Mouse (Mus musculus): ENCODE data around the gene Dlg4. TPM values are rescaled to one million over a fixed set of nuclear protein-coding genes. Genes with fewer than 3 reads are reported as not detected.

The Dlg4 gene
- total RNA-seq (2023; ENCODE audit: inconsistent age), result 3.5 to 5.4 TPM (median 4.2 TPM) in 4 replicates

DNA sequence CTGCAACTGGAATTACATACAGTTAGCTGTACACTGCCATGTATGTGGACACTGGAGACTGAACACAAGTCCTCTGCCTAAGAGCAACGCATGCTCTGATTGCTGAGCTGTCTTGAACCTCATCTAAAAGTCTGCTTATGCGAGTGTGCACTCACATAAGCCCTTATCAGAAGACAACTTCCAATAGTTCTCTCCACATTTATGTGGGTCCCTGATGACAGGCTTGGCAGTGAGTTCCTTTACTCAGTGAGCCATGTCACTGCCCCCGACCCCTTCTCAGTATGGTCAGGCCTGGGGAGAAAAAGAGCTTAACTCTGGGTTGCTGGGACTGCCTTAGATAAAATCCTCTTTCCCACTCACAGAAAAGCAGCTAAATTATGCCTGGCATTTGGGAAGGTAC, at the start of gene Dlg4:
TSS of gene Dlg4 (plus strand) at position 274 of the 400 bp plus-strand sequence.

DNA sequence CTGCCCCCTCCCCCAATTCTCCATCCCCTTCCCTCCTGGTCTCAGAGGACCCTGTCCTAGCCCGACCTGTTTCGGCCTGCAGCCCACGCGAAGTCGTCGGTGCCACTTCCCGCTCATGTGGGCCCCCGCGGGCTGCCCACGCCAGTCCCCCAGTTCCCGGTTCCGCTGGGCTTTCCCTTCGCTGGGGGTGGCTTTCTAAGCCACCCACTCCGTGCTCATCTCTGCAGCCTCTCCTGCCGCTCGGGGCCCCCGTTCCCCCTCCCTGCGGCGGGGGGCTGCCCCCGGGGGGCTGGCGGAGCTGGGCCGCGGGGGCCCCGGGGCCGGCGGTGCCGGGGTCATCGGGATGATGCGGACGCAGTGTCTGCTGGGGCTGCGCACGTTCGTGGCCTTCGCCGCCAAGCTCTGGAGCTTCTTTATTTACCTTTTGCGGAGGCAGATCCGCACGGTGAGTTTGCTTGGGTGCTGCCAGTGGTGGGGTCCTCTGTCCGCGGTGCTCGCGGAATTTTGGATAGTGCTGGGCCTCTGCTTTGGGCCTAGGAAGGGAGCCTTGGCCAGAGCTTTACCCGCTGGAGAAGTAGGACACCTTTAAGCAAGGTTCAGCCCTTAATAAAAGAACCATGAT, 35.5 kb upstream of the Dlg4 start, which contains the start of gene Ctdnep1:
TSS of gene Ctdnep1 (plus strand) at position 16 of the 622 bp plus-strand sequence.

DNA sequence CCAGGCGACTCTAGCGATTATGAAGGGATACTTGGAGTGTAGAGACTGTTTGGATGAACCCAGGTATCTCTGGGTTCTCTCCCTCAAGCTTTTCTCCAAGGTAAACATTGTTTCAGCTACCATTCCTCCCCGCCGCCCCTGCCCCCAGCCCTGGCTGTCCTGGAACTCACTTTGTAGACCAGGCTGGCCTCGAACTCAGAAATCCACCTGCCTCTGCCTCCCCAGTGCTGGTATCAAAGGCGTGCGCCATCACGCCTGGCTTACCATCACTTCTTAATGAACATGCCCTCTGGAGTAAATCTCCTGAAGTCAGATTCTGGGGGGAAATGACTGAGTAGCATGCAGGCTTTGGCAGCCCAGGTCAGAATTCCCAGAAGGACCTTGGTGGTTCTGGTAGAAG, 34.5 kb upstream of the Dlg4 start, which contains the start of gene Elp5:
TSS of gene Elp5 (minus strand) at position 293 of the 400 bp plus-strand sequence.

DNA sequence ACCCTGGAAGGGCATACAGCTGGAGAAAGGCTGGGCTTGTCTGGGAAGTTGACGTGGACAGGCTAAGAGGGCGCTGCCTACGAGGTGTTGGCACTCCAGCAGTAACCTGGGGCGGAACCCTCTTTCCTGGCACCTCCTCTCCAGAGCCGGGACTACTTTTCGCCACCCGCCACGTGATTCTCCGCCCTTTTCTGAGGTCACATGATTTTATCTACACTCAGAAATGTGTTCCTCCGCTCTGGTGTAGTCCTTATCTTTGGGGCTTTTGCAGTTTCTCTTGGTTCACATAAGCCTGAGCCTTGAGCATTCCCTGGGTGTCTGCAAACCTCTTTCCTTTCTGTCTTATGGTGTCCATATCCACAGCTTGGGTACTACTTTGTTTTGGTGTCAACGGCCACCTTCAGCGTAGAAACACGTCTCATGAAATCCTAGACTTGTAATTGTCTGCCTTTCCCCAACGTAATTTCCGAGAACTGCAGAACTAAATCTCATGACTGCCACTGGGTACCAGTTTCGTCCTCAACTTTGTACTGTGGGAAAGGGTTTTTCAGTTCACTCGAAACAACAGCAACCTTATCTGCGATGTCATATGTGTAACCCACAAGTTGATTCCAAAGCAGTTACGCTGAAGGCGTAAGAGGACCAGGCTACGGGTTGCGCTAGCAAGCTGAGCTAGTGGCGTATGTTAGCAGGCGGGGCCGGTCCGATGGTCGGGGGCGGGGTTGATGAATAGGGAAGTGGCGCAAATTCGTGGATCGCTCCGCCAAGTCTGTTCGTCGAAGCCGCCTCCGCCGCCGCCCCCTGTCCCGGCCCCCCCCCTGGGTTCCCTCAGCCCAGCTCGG, 25.7 kb upstream of the Dlg4 start, which contains the start of gene Gabarap:
TSS of gene Gabarap (plus strand) at position 294 of the 842 bp plus-strand sequence.

DNA sequence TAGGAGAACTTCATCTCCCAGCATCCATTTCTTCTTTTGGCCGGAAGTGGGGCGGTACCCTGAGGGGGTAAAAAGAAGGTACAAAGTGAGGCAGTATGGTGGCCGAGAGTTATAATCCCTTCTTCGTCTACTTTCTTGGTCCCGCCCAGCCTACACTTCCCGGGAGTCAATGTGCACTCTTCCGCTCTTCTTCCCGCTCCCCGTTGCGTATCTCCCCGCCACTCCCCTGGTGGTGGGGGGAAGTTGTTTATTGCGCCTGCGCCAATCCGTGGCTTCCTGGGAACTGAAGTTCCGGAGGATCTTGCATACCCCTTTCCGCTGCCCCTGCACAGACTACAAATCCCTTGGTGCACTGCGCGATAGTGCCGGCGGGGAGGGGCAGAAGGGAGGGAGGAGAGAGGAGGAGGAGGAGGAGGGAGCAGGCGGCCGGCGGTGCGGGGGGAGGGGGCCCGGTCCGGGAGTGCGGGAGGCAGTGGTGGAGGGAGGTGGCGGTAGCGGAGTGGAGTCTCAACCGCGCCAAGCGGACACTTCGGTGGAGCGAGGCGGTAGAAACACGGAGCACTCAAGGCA, 21.3 kb upstream of the Dlg4 start, which contains the start of gene Phf23:
TSS of gene Phf23 (plus strand) at position 387 of the 570 bp plus-strand sequence.

DNA sequence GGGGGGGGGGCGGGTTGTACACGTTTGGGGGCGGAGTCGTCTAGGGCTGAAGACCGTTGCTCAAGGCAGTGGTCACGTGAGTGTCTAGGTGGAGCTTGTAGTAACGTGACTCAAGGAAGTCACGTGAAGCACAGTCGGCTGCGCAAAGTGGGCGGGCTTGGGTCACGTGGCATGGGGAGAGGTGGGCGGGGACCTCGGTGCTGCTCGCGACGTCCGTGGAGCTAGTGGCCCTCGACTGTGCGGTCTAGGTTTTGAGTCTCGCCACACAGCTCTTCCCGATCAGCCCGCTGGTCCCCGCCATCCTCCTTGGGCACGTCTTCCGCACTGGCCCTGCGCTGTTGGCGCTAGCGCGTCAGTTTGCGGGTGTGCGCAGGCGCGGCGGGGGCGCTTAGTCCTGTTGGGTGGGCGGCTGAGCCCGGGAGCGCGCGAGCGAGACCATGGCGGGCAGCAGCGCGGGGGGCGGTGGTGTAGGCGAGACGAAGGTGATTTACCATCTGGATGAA, 16.3 kb upstream of the Dlg4 start, which contains the start of gene Dvl2:
TSS of gene Dvl2 (plus strand) at position 200 of the 503 bp plus-strand sequence.

DNA sequence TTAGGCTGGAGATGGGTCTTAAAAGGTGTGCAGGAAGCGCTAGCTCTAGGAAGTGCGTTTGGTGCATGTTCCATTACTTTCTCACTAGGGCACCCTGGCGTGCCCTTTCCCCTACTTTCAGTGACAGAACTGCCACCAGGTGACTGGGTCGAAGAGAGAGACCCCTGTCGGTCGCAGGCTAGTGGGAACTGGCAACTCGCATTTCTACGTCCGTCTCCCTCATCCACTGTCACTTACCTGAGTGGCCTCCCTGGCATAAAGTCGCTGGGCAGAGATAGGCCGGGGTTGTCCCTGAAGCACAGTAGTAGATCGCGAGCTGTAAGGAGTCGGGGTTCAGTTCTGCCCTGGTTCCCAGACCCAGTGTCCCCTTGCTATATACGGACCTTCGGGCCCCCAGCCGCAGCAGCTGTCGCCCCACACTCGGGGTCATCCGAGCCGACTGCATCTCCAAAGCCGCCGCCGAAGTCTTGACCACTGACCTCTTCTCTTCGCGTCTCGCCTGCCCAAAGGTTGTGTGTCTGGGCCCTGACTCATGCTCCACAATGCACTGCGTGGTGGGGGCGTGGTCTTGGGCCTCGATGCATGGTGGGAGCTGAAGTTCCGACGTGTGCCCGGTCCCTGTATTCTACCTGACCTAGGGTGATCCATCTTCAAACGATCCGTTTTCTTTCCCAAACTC, 1.7 kb upstream of the Dlg4 start, which contains the start of gene Acadvl:
TSS of gene Acadvl (minus strand) at position 532 of the 679 bp plus-strand sequence.

DNA sequence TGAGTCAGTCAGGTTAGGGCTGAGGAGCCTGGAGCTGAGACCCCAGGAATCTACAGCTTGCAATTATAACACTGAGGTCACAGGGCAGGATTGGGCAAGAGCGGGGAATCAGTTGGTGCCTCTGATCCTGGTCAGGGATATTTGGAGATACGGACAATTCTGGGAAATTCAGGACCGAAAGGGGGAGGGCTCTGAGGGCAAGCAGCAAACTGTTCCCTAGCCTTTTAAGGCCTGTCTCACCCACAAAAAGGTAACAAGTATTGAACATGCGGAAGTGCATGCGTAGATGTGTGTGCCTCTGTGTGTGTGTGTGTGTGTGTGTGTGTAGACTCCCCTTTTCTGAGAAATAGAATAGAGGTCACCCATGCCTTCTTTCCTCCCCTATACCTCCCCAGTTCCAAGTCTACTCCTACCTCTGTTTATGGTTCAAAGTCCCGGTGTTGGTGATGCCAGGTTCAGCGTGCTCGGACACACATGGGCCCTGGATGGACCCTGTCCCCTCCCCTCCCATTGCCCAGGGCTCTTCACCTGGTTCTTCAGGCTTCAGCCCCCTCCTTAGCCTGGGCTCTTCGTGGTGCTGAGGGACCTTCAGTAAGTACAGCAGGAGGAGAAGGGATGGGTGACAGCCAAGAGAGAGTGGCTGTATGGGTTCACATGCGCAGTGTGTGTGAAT, 37.3 kb downstream of the Dlg4 start, which contains the start of gene Asgr1:
TSS of gene Asgr1 (plus strand) at position 188 of the 673 bp plus-strand sequence.

DNA sequence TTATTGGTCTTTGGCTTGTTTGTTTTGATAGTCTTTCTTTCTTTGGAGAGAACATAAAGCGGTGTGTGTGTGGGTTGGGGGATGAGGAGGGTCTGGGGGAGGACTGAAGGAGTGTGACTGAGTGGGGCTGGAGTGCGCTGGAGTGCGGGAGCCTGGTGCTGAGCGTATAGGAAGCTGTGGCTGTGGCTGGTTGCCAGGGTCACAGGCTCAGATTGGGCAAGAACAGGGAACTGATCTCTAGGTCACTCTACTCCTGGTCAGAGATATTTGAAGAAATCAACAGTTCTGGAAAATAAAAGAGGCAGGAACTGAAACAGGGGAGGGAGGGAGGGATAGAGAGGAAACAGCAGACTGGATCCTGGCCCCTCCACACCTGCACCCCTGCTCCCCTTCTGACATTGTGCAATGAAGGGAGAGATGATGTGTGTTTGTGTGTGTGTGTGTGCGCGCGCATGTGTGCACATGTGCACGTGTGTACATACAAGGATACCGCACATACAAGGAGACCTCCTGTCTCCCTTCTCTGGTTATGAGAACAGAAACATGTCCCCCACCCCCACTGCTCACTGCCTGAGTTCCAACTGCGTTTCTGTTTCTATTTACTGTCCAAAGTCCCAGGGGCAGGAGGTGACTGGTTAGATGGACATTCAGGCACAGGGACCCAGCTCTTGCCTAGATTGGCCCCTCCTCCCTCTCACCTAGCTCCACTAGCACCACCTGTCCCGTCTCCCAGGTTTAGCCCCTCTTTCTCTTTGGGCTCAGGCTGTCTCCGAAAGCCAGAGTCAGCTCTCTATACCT, 75.4 kb downstream of the Dlg4 start, which contains the start of gene Asgr2:
TSS of gene Asgr2 (plus strand) at position 659 of the 798 bp plus-strand sequence.

Other genes with a start within 250 kb of the Dlg4 start
- 8.3 to 11.3 TPM (median 10.1 TPM) in 4 replicates for gene Chrnb1, start 221.0 kb upstream of the Dlg4 start, total RNA-seq (2023; ENCODE audit: inconsistent age)
- 0.16 to 0.27 TPM in 2 of 4 replicates, not detected in the others for gene Fgf11, start 215.1 kb upstream of the Dlg4 start, total RNA-seq (2023; ENCODE audit: inconsistent age)
- not detected in 4 replicates for gene Tmem102, start 211.3 kb upstream of the Dlg4 start, total RNA-seq (2023; ENCODE audit: inconsistent age)
- gene Gm39566, start 201.6 kb upstream of the Dlg4 start, total RNA-seq (2023; ENCODE audit: inconsistent age), result not detected in 4 replicates
- gene Spem2, start 198.5 kb upstream of the Dlg4 start, total RNA-seq (2023; ENCODE audit: inconsistent age), result not detected in 4 replicates
- gene Spem1, start 194.8 kb upstream of the Dlg4 start, total RNA-seq (2023; ENCODE audit: inconsistent age), result not detected in 4 replicates
- gene Nlgn2, start 179.2 kb upstream of the Dlg4 start, total RNA-seq (2023; ENCODE audit: inconsistent age), result 0.24 to 1.3 TPM (median 0.59 TPM) in 4 replicates
- 30.9 to 38.6 TPM (median 37.0 TPM) in 4 replicates for gene Tmem256, start 178.4 kb upstream of the Dlg4 start, total RNA-seq (2023; ENCODE audit: inconsistent age)
- 9.8 to 13.0 TPM (median 11.5 TPM) in 4 replicates for gene Plscr3, start 170.6 kb upstream of the Dlg4 start, total RNA-seq (2023; ENCODE audit: inconsistent age)
- not detected in 4 replicates for gene Tnk1, start 158.2 kb upstream of the Dlg4 start, total RNA-seq (2023; ENCODE audit: inconsistent age)
- gene Tmem95, start 138.9 kb upstream of the Dlg4 start, total RNA-seq (2023; ENCODE audit: inconsistent age), result not detected in 4 replicates
- gene Kctd11, start 135.5 kb upstream of the Dlg4 start, total RNA-seq (2023; ENCODE audit: inconsistent age), result 1.8 to 2.3 TPM (median 2.0 TPM) in 4 replicates
- gene Acap1, start 121.4 kb upstream of the Dlg4 start, total RNA-seq (2023; ENCODE audit: inconsistent age), result 477 to 556 TPM (median 497 TPM) in 4 replicates
- 2.1 to 2.7 TPM (median 2.3 TPM) in 4 replicates for gene 2810408A11Rik, start 116.0 kb upstream of the Dlg4 start, total RNA-seq (2023; ENCODE audit: inconsistent age)
- gene Neurl4, start 115.9 kb upstream of the Dlg4 start, total RNA-seq (2023; ENCODE audit: inconsistent age), result 55.7 to 74.4 TPM (median 62.8 TPM) in 4 replicates
- 138 to 159 TPM (median 142 TPM) in 4 replicates for gene Gps2, start 103.1 kb upstream of the Dlg4 start, total RNA-seq (2023; ENCODE audit: inconsistent age)
- gene Eif5a, start 95.0 kb upstream of the Dlg4 start, total RNA-seq (2023; ENCODE audit: inconsistent age), result 362 to 387 TPM (median 377 TPM) in 4 replicates
- not detected in 4 replicates for gene Ybx2, start 81.1 kb upstream of the Dlg4 start, total RNA-seq (2023; ENCODE audit: inconsistent age)
- not detected in 4 replicates for gene Slc2a4, start 68.8 kb upstream of the Dlg4 start, total RNA-seq (2023; ENCODE audit: inconsistent age)
- gene Cldn7, start 52.2 kb upstream of the Dlg4 start, total RNA-seq (2023; ENCODE audit: inconsistent age), result not detected in 4 replicates
- 103 to 123 TPM (median 108 TPM) in 4 replicates for gene Ctdnep1, start 35.8 kb upstream of the Dlg4 start, total RNA-seq (2023; ENCODE audit: inconsistent age)
- 34.4 to 62.8 TPM (median 46.7 TPM) in 4 replicates for gene Elp5, start 34.4 kb upstream of the Dlg4 start, total RNA-seq (2023; ENCODE audit: inconsistent age)
- 311 to 355 TPM (median 331 TPM) in 4 replicates for gene Gabarap, start 25.8 kb upstream of the Dlg4 start, total RNA-seq (2023; ENCODE audit: inconsistent age)
- gene Phf23, start 21.2 kb upstream of the Dlg4 start, total RNA-seq (2023; ENCODE audit: inconsistent age), result 52.7 to 62.9 TPM (median 56.6 TPM) in 4 replicates
- 48.4 to 53.5 TPM (median 51.0 TPM) in 4 replicates for gene Dvl2, start 16.3 kb upstream of the Dlg4 start, total RNA-seq (2023; ENCODE audit: inconsistent age)
- gene Acadvl, start 1.5 kb upstream of the Dlg4 start, total RNA-seq (2023; ENCODE audit: inconsistent age), result 53.0 to 60.7 TPM (median 59.3 TPM) in 4 replicates
- not detected in 4 replicates for gene Asgr1, start 37.1 kb downstream of the Dlg4 start, total RNA-seq (2023; ENCODE audit: inconsistent age)
- gene Asgr2, start 75.7 kb downstream of the Dlg4 start, total RNA-seq (2023; ENCODE audit: inconsistent age), result not detected in 4 replicates
- gene Mgl2, start 113.4 kb downstream of the Dlg4 start, total RNA-seq (2023; ENCODE audit: inconsistent age), result not detected in 4 replicates
- gene Clec10a, start 139.3 kb downstream of the Dlg4 start, total RNA-seq (2023; ENCODE audit: inconsistent age), result 0.57 TPM in 1 of 4 replicates, not detected in the others
- not detected in 4 replicates for gene Slc16a11, start 195.8 kb downstream of the Dlg4 start, total RNA-seq (2023; ENCODE audit: inconsistent age)
- gene Slc16a13, start 204.1 kb downstream of the Dlg4 start, total RNA-seq (2023; ENCODE audit: inconsistent age), result 1.8 to 2.3 TPM (median 2.1 TPM) in 4 replicates
- gene Bcl6b, start 212.9 kb downstream of the Dlg4 start, total RNA-seq (2023; ENCODE audit: inconsistent age), result 0.45 to 1.1 TPM (median 0.85 TPM) in 4 replicates
- gene 0610010K14Rik, start 221.0 kb downstream of the Dlg4 start, total RNA-seq (2023; ENCODE audit: inconsistent age), result 62.4 to 92.8 TPM (median 71.3 TPM) in 4 replicates
- 4.4 to 9.6 TPM (median 7.2 TPM) in 4 replicates for gene Gm21988, start 222.9 kb downstream of the Dlg4 start, total RNA-seq (2023; ENCODE audit: inconsistent age)
- 73.2 to 81.6 TPM (median 73.8 TPM) in 4 replicates for gene Rnasek, start 222.9 kb downstream of the Dlg4 start, total RNA-seq (2023; ENCODE audit: inconsistent age)
- 0.57 to 0.64 TPM in 2 of 4 replicates, not detected in the others for gene Alox12, start 238.4 kb downstream of the Dlg4 start, total RNA-seq (2023; ENCODE audit: inconsistent age)